Mouse (Mus musculus): ENCODE measurements around the gene Etfrf1.
A peak's percentile ranks its signal among the peaks of the same experiment; 100 is the strongest.

The Etfrf1 gene

DNA sequence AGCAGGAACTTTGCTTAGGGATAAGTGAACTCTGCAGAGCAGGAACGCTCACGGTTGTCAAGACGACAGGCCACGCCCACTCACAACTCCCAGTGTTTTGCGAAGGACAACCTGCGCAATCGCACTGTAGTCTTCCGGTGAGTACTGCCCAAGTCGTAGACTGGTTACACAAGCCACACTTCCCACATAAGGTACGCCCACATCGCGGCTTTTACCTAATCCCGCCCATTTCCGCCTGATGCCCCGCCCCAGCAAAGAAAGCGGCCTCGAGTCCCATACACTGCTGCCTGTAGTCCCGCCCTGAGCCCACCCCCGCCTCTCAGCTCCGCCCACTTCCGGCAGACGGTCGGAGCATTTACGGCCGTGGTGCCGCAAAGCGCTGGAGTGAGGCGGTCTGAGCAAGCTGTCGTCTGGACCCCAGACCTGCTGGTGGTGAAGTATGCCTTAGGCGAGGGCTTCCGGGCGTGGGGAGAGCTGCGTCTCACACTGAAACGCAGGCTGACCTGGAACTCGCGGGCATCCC, at the start of gene Etfrf1, which contains the start of gene Casc1:
Gene Etfrf1 (plus strand): TSS at position 319 of the 523 bp plus-strand sequence.
Gene Casc1 (minus strand): TSS at position 190 of the 523 bp plus-strand sequence.
- DNase-seq, result peak; percentile 97 to 99

DNA sequence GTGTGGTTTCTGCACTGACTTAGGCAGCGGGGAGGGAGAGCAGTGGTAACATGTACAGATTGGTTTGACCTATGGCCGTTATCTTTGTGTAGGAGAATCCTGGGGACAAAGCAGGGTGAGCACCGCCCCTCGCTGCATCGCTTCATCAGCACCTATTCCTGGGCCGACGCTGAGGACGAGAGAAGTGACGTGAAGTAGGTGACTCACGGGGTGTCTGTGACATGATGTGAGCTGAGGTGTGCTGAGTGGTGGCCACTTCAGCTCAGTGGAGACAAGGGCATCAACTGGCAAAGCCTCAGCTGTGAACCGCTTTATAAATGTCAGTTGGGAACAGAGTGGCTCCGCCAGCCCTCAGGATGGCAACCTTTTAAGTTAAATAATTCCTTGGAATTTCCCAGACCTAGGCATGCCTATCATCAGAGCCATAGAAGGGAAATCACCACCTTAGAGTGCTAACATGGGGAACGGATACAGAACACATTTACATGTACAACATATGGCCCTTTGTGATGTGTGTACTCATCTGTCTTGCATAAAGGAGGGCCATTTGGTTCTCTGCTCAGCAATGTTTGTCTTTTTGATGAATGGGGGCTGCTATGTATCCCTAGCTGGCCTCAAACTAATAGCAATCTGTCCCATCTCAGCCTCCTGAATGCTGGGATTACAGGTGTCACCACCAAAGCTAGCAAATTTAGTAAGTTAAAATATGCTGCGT, 38.9 kb upstream of the Etfrf1 start:
- no peak for DNase-seq

- DNase-seq, result peak; percentile 73 to 80
Measured at GRCm38 (mm10) chr6:145173781-145174191, 37.1 kb upstream of the Etfrf1 start.

- DNase-seq, result no peak
Measured at GRCm38 (mm10) chr6:145175571-145175981, 35.4 kb upstream of the Etfrf1 start.

GRCm38 (mm10) chr6:145176474-145176873, 34.5 kb upstream of the Etfrf1 start:
- DNase-seq, result no peak

DNA sequence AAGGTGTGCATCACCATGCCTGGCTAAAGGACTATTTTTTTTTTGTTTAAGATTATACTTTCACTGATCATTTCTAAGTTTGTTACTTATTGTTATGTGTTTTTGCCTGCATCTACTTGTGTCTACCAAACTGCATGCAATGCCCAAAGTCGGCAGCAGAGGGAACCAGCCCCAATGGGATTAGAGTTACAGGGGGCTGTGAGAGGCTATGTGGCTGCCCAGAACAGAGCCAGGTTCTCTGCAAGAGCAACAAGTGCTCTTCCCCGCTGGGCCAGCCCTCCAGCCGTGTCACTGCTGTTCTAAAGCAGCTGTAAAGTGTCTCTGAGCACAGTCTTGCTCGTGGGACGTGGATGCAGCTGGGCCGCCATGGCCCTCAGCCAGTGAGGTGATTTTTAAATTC, 31.3 kb upstream of the Etfrf1 start:
- peak; percentile 68 to 70 for DNase-seq

GRCm38 (mm10) chr6:145182044-145182443, 28.9 kb upstream of the Etfrf1 start:
- DNase-seq, result peak in 1 of 2 experiments; percentile 17

- peak; percentile 61 to 66 for DNase-seq
Measured at GRCm38 (mm10) chr6:145186096-145186495, 24.8 kb upstream of the Etfrf1 start.

- peak; percentile 48 to 70 for DNase-seq
Measured at GRCm38 (mm10) chr6:145187093-145188088, 23.5 kb upstream of the Etfrf1 start.

GRCm38 (mm10) chr6:145193038-145193437, 17.9 kb upstream of the Etfrf1 start:
- no peak for DNase-seq

DNA sequence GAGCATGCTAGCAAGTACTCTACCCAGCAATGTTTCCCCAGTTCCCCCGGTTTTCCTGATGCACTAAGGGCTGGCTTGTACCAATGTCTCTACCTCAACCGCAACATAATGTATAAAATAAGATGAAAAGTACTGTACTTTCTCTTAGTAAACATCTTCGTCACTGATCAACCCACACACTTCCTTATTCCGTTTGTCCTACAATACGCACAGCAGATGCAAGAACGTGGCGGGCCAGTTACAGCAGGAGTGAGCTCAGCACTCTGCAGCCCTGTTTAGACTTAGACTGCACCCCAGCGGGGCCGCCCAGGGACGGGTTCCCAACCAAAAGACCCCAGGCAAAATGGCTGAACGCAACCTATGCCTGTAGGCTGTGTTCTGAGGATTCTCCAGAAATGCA, 17.5 kb upstream of the Etfrf1 start:
- DNase-seq, result no peak

GRCm38 (mm10) chr6:145197949-145198686, 12.8 kb upstream of the Etfrf1 start:
- no peak for DNase-seq

GRCm38 (mm10) chr6:145202432-145203125, 8.4 kb upstream of the Etfrf1 start:
- no peak for DNase-seq

DNA sequence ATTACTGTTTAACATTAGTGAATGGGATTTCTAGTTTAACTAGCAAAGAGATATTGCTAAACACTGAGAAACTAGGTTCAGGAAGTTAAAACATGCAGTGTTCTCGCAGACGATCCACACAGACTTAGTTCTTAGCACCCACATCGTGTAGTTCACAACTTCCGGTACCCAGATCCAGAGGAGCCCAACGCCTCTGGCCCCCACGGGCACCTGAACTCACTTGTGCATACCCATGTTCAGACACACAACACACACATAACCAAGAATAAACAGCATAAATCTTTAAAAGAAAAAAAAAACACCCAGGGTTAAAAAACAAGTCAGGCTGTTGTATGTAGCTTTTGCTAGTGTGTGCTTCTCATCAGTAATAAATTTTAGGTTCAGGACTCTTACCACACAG, 6.5 kb upstream of the Etfrf1 start:
- no peak for DNase-seq

DNA sequence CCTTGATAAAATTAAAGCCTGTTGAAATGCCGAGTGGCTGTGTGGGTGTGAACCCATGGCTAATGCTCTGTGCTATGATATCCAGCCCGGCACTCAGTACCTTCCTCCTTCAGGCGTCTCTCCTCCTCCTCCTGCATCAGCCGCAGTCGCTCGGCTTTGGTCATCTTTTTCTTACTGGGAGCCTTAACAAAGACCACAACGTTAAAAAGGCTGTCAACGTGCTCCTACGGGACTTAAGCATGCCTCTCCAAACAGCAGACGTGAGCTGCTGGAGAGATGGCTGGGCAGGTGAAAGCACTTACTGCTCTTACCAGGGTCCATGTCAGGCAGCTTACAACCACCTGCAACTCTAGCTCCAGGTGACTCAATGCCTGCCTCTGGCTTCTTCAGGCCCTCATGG, 5.8 kb upstream of the Etfrf1 start:
- DNase-seq, result no peak

DNA sequence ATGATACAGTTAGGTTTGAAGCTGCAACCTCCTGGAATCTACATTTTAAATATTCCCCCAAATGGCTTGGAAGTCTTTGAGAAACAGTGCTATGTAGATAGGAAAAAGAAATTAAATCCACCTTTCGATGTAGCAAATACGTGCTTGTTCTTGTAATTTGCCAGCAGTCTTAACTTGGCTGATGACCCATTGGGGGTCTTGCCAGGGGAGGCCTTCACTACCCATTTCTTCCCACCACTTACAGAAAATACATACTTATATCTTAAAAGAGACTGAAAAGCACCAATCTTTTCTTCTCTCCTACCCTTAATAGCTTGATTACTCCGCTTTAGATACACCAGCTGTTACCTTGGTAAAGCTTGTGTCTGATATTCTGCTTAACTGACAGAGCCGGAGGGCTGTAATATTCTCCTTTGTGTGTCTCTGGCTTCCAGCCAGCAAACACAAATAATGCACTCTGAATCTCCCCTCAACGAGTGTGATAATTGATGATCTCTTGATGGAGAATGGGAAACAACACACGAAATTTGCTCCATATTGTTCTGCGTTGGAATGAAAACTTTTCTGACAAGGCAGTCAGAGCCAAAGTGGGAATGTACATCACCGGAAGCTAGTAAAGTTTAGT, 766 bp upstream of the Etfrf1 start:
- peak; percentile 23 to 45 for DNase-seq

DNA sequence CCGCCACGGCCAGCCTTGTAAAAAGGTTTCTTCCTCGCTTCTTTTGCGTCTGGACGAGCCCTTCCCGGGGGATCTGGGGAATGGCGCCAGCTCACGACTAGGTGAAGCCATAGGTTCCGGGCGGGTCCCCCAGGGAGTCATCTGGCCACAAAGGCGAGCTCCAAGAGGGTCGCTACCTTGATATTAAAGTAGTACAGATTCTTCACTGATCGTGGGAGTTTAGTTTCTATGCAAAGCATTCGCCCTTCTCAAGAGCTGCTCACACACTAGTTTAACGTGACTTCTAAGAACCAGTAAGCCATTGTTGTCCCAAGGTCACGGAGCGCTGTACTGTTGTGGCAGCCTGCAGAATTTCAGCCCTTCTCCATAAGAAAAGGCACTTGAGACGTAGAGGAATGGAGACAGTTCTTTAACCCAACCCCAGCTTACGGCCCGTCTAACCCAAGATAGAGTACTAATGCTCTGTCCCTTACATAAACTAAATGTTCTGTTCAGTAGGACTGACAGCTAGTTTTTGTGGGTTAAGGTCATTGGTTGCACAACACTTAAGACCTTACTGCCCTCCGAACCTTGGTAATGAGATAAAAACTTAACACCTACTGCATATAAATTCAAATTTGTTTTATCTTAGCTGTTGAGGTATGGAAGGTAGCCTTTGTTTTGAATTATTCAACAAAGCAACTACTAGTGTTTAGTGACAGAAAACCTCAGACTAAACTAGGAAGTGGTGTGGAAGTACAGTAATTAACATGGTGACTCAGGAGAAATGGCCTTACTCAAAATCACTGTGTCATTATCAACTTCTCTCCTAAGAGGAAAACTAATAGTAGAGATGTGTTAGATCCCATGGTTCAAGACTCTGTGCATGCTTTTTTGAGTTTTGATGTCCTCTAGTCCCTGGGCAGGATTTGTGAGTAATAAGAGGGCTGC, 707 bp downstream of the Etfrf1 start:
- DNase-seq, result no peak

- DNase-seq, result no peak
Measured at GRCm38 (mm10) chr6:145213916-145214315, 3.0 kb downstream of the Etfrf1 start.

GRCm38 (mm10) chr6:145215826-145216225, 4.9 kb downstream of the Etfrf1 start:
- no peak for DNase-seq

- no peak for DNase-seq
Measured at GRCm38 (mm10) chr6:145224246-145224645, 13.3 kb downstream of the Etfrf1 start.
